Mouse (Mus musculus) kidney, embryonic 15.5 days (tissue): ENCODE results near the gene Olfr1036. TPM values are rescaled to one million over a fixed set of nuclear protein-coding genes. Genes with fewer than 3 reads are reported as not detected.
"Not testable (repeated sequence)": the region's sequence is repeated elsewhere in the genome, so short reads cannot be mapped to it uniquely, and the experiment has no call there.

Experiments
- ATAC-seq: fragments of 200-750 bp; cut with Nextera tagmentation; replicated peaks from 2 replicates; pipeline ENCODE4 v1.8.0; 2017; ENCODE audit warnings: moderate TSS enrichment; ENCODE audit not compliant: low FRiP score
- H3K27ac ChIP-seq: fragments of 300-500 bp; sonication (generic); 2 replicates; pipeline ENCODE4 v1.5.1; 2015; ENCODE audit warnings: mild to moderate bottlenecking, inconsistent platforms
- H3K27me3 ChIP-seq: fragments of 300-500 bp; sonication (generic); 2 replicates; pipeline ENCODE4 v1.6.1; 2015; ENCODE audit warnings: inconsistent platforms
- H3K36me3 ChIP-seq: fragments of 300-500 bp; sonication (generic); 2 replicates; pipeline ENCODE4 v1.6.1; 2015; ENCODE audit warnings: inconsistent platforms
- H3K4me1 ChIP-seq: fragments of 300-500 bp; sonication (generic); 2 replicates; pipeline ENCODE4 v1.6.1; 2015; ENCODE audit warnings: inconsistent platforms
- H3K4me2 ChIP-seq: fragments of 300-500 bp; sonication (generic); 2 replicates; pipeline ENCODE4 v1.6.1; 2015; ENCODE audit warnings: moderate library complexity, mild to moderate bottlenecking, inconsistent platforms
- H3K4me3 ChIP-seq: fragments of 300-500 bp; sonication (generic); replicated peaks from 2 replicates; pipeline ENCODE4 v1.5.1; 2015; ENCODE audit warnings: mild to moderate bottlenecking, inconsistent platforms
- H3K9ac ChIP-seq: fragments of 300-500 bp; sonication (generic); 2 replicates; pipeline ENCODE4 v1.6.1; 2015; ENCODE audit warnings: mild to moderate bottlenecking, inconsistent platforms
- H3K9me3 ChIP-seq: fragments of 300-500 bp; sonication (generic); replicated peaks from 2 replicates; pipeline ENCODE4 v1.6.1; 2016; ENCODE audit warnings: inconsistent platforms
- WGBS: fragments of 180-500 bp; shearing (Covaris S2); methylation state at CpG from one replicate; pipeline ENCODE4 v1.1.7; 2015; ENCODE audit warnings: mixed read lengths; 5-methylcytosine and 5-hydroxymethylcytosine counted together
- polyA plus RNA-seq: library from polyadenylated mRNA; unstranded; fragments of >200 nt; fragmentation: Nextera tagmentation; extraction: Ambion mirVana; gene quantifications from 2 replicates; pipeline ENCODE4 v1.2.1, GENCODE M21; 2015

The Olfr1036 gene
- not detected in 2 replicates for polyA plus RNA-seq

- H3K27me3 ChIP-seq, H3K4me3 ChIP-seq, H3K4me2 ChIP-seq, H3K36me3 ChIP-seq, H3K4me1 ChIP-seq, H3K9me3 ChIP-seq, H3K9ac ChIP-seq, H3K27ac ChIP-seq, ATAC-seq: not testable (repeated sequence)
Measured at GRCm38 (mm10) chr2:86073692-86074091, at the start of gene Olfr1036. Olfr1036 (plus strand) TSS chr2:86073992.

- H3K27me3 ChIP-seq = no peaks in the 10 kb centered on the region
- H3K27ac ChIP-seq = no peak within 1 kb of the TSS
- H3K9ac ChIP-seq = no peak within 1 kb of the TSS
- H3K4me2 ChIP-seq = no peak within 1 kb of the TSS
- H3K4me3 ChIP-seq = no peak within 1 kb of the TSS
- ATAC-seq = no peak
- H3K36me3 ChIP-seq = no peaks in the 10 kb centered on the region
- H3K9me3 ChIP-seq = no peaks in the 10 kb centered on the region
- no peaks in the 10 kb centered on the region for H3K4me1 ChIP-seq
Measured at GRCm38 (mm10) chr2:86045561-86045960, 28.2 kb upstream of the Olfr1036 start, which contains the start of gene Olfr1034. Olfr1034 (plus strand) TSS chr2:86045861.

- H3K9ac ChIP-seq, H3K9me3 ChIP-seq, ATAC-seq, H3K4me1 ChIP-seq, H3K36me3 ChIP-seq, H3K27ac ChIP-seq, H3K27me3 ChIP-seq, H3K4me3 ChIP-seq, H3K4me2 ChIP-seq: not testable (repeated sequence)
Measured at GRCm38 (mm10) chr2:86050777-86051176, 23.0 kb upstream of the Olfr1036 start.

- H3K27me3 ChIP-seq, H3K4me2 ChIP-seq, H3K4me1 ChIP-seq, H3K36me3 ChIP-seq, H3K27ac ChIP-seq, H3K4me3 ChIP-seq, H3K9me3 ChIP-seq, ATAC-seq, H3K9ac ChIP-seq: not testable (repeated sequence)
- 93% methylated on average over 2 of the region's 2 CpGs for WGBS
Measured at GRCm38 (mm10) chr2:86063766-86064165, 10.0 kb upstream of the Olfr1036 start.

GRCm38 (mm10) chr2:86070189-86070588, 3.6 kb upstream of the Olfr1036 start:
- H3K9ac ChIP-seq = no peak overlapping the region
- 91% methylated on average over 8 of the region's 8 CpGs for WGBS
- H3K4me1 ChIP-seq = no peaks in the 10 kb centered on the region
- H3K27ac ChIP-seq = no peak overlapping the region
- no peaks in the 10 kb centered on the region for H3K36me3 ChIP-seq
- H3K9me3 ChIP-seq = no peaks in the 10 kb centered on the region
- ATAC-seq = no peak
- H3K4me3 ChIP-seq = no peak overlapping the region
- H3K27me3 ChIP-seq = no peaks in the 10 kb centered on the region
- H3K4me2 ChIP-seq = no peak overlapping the region

GRCm38 (mm10) chr2:86080478-86080877, 6.7 kb downstream of the Olfr1036 start:
- not testable (repeated sequence) for H3K27ac ChIP-seq, H3K4me1 ChIP-seq, H3K9ac ChIP-seq, ATAC-seq, H3K36me3 ChIP-seq, H3K9me3 ChIP-seq, H3K27me3 ChIP-seq, H3K4me2 ChIP-seq, H3K4me3 ChIP-seq
- WGBS = 73% methylated on average over 1 of the region's 1 CpGs

- ATAC-seq = no peak
- Histone ChIP-seq H3K9me3 (no peaks in the 10 kb centered on the region), H3K36me3 (no peaks in the 10 kb centered on the region), H3K4me1 (no peaks in the 10 kb centered on the region), H3K27ac (no peak within 1 kb of the TSS), H3K4me2 (no peak within 1 kb of the TSS), H3K9ac (no peak within 1 kb of the TSS), H3K4me3 (no peak within 1 kb of the TSS), H3K27me3 (no peaks in the 10 kb centered on the region)
- 88% methylated on average over 2 of the region's 2 CpGs for WGBS
Measured at GRCm38 (mm10) chr2:86087285-86087684, 13.5 kb downstream of the Olfr1036 start, which contains the start of gene Olfr1037. Olfr1037 (minus strand) TSS chr2:86087385.

Other genes with a start within 250 kb of the Olfr1036 start
- gene Olfr1019, start 228.5 kb upstream of the Olfr1036 start, polyA plus RNA-seq = not detected in 2 replicates
- not detected in 2 replicates for gene Olfr1020, start 227.0 kb upstream of the Olfr1036 start, polyA plus RNA-seq
- gene Olfr1022, start 205.4 kb upstream of the Olfr1036 start, polyA plus RNA-seq = not detected in 2 replicates
- not detected in 2 replicates for gene Olfr1023, start 188.4 kb upstream of the Olfr1036 start, polyA plus RNA-seq
- gene Olfr1024, start 168.9 kb upstream of the Olfr1036 start, polyA plus RNA-seq = not detected in 2 replicates
- not detected in 2 replicates for gene Olfr1025-ps1, start 158.8 kb upstream of the Olfr1036 start, polyA plus RNA-seq
- not detected in 2 replicates for gene Olfr1026, start 152.4 kb upstream of the Olfr1036 start, polyA plus RNA-seq
- not detected in 2 replicates for gene Olfr1028, start 123.6 kb upstream of the Olfr1036 start, polyA plus RNA-seq
- gene Olfr1029, start 100.1 kb upstream of the Olfr1036 start, polyA plus RNA-seq = not detected in 2 replicates
- gene Olfr1030, start 94.7 kb upstream of the Olfr1036 start, polyA plus RNA-seq = not detected in 2 replicates
- gene Olfr1031, start 83.7 kb upstream of the Olfr1036 start, polyA plus RNA-seq = not detected in 2 replicates
- not detected in 2 replicates for gene Olfr1032, start 68.5 kb upstream of the Olfr1036 start, polyA plus RNA-seq
- gene Olfr1033, start 53.4 kb upstream of the Olfr1036 start, polyA plus RNA-seq = 4.0 and 4.9 TPM in 2 replicates
- 0.04 and 0.10 TPM in 2 replicates for gene Olfr1034, start 28.1 kb upstream of the Olfr1036 start, polyA plus RNA-seq
- not detected in 2 replicates for gene Olfr1037, start 13.4 kb downstream of the Olfr1036 start, polyA plus RNA-seq
- gene Olfr1039, start 61.9 kb downstream of the Olfr1036 start, polyA plus RNA-seq = not detected in 2 replicates
- not detected in 2 replicates for gene Olfr1040, start 72.7 kb downstream of the Olfr1036 start, polyA plus RNA-seq
- gene Olfr1042, start 87.8 kb downstream of the Olfr1036 start, polyA plus RNA-seq = not detected in 2 replicates
- not detected in 2 replicates for gene Olfr1043, start 93.5 kb downstream of the Olfr1036 start, polyA plus RNA-seq
- gene Olfr1044, start 103.8 kb downstream of the Olfr1036 start, polyA plus RNA-seq = not detected in 2 replicates
- not detected in 2 replicates for gene Olfr52, start 111.7 kb downstream of the Olfr1036 start, polyA plus RNA-seq
- not detected in 2 replicates for gene Olfr1045, start 129.0 kb downstream of the Olfr1036 start, polyA plus RNA-seq
- gene Olfr1046, start 145.3 kb downstream of the Olfr1036 start, polyA plus RNA-seq = not detected in 2 replicates
- gene Olfr1047, start 157.4 kb downstream of the Olfr1036 start, polyA plus RNA-seq = not detected in 2 replicates
- not detected in 2 replicates for gene Olfr1048, start 166.3 kb downstream of the Olfr1036 start, polyA plus RNA-seq
- not detected in 2 replicates for gene Olfr1049, start 184.3 kb downstream of the Olfr1036 start, polyA plus RNA-seq
- not detected in 2 replicates for gene Olfr1051, start 205.1 kb downstream of the Olfr1036 start, polyA plus RNA-seq
- not detected in 2 replicates for gene Olfr1052, start 218.5 kb downstream of the Olfr1036 start, polyA plus RNA-seq
- gene Olfr1053, start 241.3 kb downstream of the Olfr1036 start, polyA plus RNA-seq = not detected in 2 replicates